Mouse (Mus musculus): ENCODE data around the gene Cc2d1a. TPM values are rescaled to one million over a fixed set of nuclear protein-coding genes. Genes with fewer than 3 reads are reported as not detected.

The Cc2d1a gene
- total RNA-seq, 2 experiments from 2014 or later: 18.2 to 21.8 TPM

- no peak for DNase-seq (ENCODE audit: low spot score in 2 of 2)
These were observed 32.2 kb upstream of the Cc2d1a start for GRCm38 (mm10) chr8:84179946-84180345.

- DNase-seq (ENCODE audit: low spot score in 2 of 2): no peak
These were observed 30.9 kb upstream of the Cc2d1a start for GRCm38 (mm10) chr8:84178592-84178991.

- DNase-seq (ENCODE audit: low spot score in 2 of 2): no peak
These were observed 29.7 kb upstream of the Cc2d1a start for GRCm38 (mm10) chr8:84177405-84177804.

- DNase-seq (ENCODE audit: low spot score in 2 of 2): no peak
These were observed 28.8 kb upstream of the Cc2d1a start for GRCm38 (mm10) chr8:84176560-84176959.

GRCm38 (mm10) chr8:84173861-84174260 is 26.1 kb upstream of the Cc2d1a start:
- DNase-seq (ENCODE audit: low spot score in 2 of 2): no peak

GRCm38 (mm10) chr8:84170096-84170495 is 22.4 kb upstream of the Cc2d1a start:
- DNase-seq (ENCODE audit: low spot score in 2 of 2): no peak

GRCm38 (mm10) chr8:84167696-84168095 is 20.0 kb upstream of the Cc2d1a start:
- DNase-seq (ENCODE audit: low spot score in 2 of 2): no peak

GRCm38 (mm10) chr8:84157620-84158019 is 9.9 kb upstream of the Cc2d1a start:
- DNase-seq (ENCODE audit: low spot score in 2 of 2): no peak

GRCm38 (mm10) chr8:84149181-84149580 is 1.4 kb upstream of the Cc2d1a start:
- DNase-seq (ENCODE audit: low spot score in 2 of 2): no peak

GRCm38 (mm10) chr8:84148531-84148850 is 755 bp upstream of the Cc2d1a start:
- no peak for DNase-seq (ENCODE audit: low spot score in 2 of 2)

- DNase-seq (ENCODE audit: low spot score in 2 of 2): no peak
These were observed 391 bp downstream of the Cc2d1a start for GRCm38 (mm10) chr8:84147324-84147766.

- DNase-seq (ENCODE audit: low spot score in 2 of 2): no peak
These were observed 3.0 kb downstream of the Cc2d1a start for GRCm38 (mm10) chr8:84144636-84145245.

GRCm38 (mm10) chr8:84140838-84141237 is 6.9 kb downstream of the Cc2d1a start:
- DNase-seq (ENCODE audit: low spot score in 2 of 2): no peak

- DNase-seq (ENCODE audit: low spot score in 2 of 2): no peak
These were observed 9.9 kb downstream of the Cc2d1a start for GRCm38 (mm10) chr8:84137848-84138247.

GRCm38 (mm10) chr8:84132225-84132624 is 15.5 kb downstream of the Cc2d1a start:
- no peak for DNase-seq (ENCODE audit: low spot score in 2 of 2)

- no peak for DNase-seq (ENCODE audit: low spot score in 2 of 2)
These were observed 16.9 kb downstream of the Cc2d1a start for GRCm38 (mm10) chr8:84130806-84131205.

GRCm38 (mm10) chr8:84128277-84128676 is 19.5 kb downstream of the Cc2d1a start:
- no peak for DNase-seq (ENCODE audit: low spot score in 2 of 2)

GRCm38 (mm10) chr8:84127202-84127901 is 20.4 kb downstream of the Cc2d1a start:
- DNase-seq (ENCODE audit: low spot score in 2 of 2): no peak

GRCm38 (mm10) chr8:84126742-84127141 is 21.0 kb downstream of the Cc2d1a start:
- DNase-seq (ENCODE audit: low spot score in 2 of 2): no peak

GRCm38 (mm10) chr8:84125656-84126055 is 22.1 kb downstream of the Cc2d1a start, which contains the start of gene Podnl1:
TSS of gene Podnl1 (plus strand) at chr8:84125989.
- no peak for DNase-seq (ENCODE audit: low spot score in 2 of 2)

GRCm38 (mm10) chr8:84122151-84122550 is 25.6 kb downstream of the Cc2d1a start:
- DNase-seq (ENCODE audit: low spot score in 2 of 2): no peak

GRCm38 (mm10) chr8:84115646-84116045 is 32.1 kb downstream of the Cc2d1a start:
- no peak for DNase-seq (ENCODE audit: low spot score in 2 of 2)

Data from gastrocnemius, postnatal 4 days (tissue).